Comparison of ENCODE assay signal across 17 mouse cellular contexts in genomic region chr11:68507246-68507645, GRCm38 (mm10). TPM values are rescaled to one million over a fixed set of nuclear protein-coding genes. Genes with fewer than 3 reads are reported as not detected.
"Had no signal": no experiment of that assay in that cellular context is flagged by ENCODE, and none has a peak within 500 bp of the region (broad histone marks: within the 10 kb centered on the region; RNA-seq: fewer than 3 reads in every experiment).

No protein-coding gene starts in this region.

- DNase-seq: retina, postnatal 1 day; right cerebral cortex, adult 18-20 months; right cerebral cortex, postnatal 14 days; right cerebral cortex, postnatal 25 days; right cerebral cortex, postnatal 4 days; spleen, adult 18-20 months; thymus, adult 18-20 months; thymus, adult 2 months; thymus, postnatal 14 days; thymus, postnatal 25 days; thymus, postnatal 36 days; thymus, postnatal 4 days had no signal

- H3K4me2 ChIP-seq: neural tube, embryonic 13.5 days; neural tube, embryonic 15.5 days; stomach, embryonic 15.5 days had no signal

- H3K27ac ChIP-seq: neural tube, embryonic 13.5 days; neural tube, embryonic 15.5 days; stomach, embryonic 15.5 days; stomach, postnatal 0 days had no signal

- H3K4me1 ChIP-seq: neural tube, embryonic 13.5 days; neural tube, embryonic 15.5 days; stomach, embryonic 15.5 days had no signal

- H3K9me3 ChIP-seq: neural tube, embryonic 13.5 days; neural tube, embryonic 15.5 days; stomach, embryonic 15.5 days had no signal

- H3K4me3 ChIP-seq: neural tube, embryonic 13.5 days; neural tube, embryonic 15.5 days; stomach, embryonic 15.5 days had no signal

- H3K27me3 ChIP-seq: neural tube, embryonic 13.5 days; neural tube, embryonic 15.5 days; stomach, embryonic 15.5 days had no signal

- H3K36me3 ChIP-seq: neural tube, embryonic 13.5 days; neural tube, embryonic 15.5 days; stomach, embryonic 15.5 days had no signal

- H3K9ac ChIP-seq: neural tube, embryonic 13.5 days; neural tube, embryonic 15.5 days; stomach, embryonic 15.5 days had no signal

RNA-seq across cellular contexts. Expression of gene Mfsd6l, which starts 48.7 kb away (rescaled TPM):
- polyA plus RNA-seq: neural tube, embryonic 13.5 days; neural tube, embryonic 14.5 days; neural tube, embryonic 15.5 days had no signal
